Mouse (Mus musculus) brain, embryonic 14.5 days (tissue): ENCODE measurements around the gene Plce1.

Experiments
- CTCF ChIP-seq: fragments of 200-500 bp; IDR thresholded peaks from 2 replicates; pipeline ENCODE4 v1.5.1; 2012; ENCODE audit warnings: inconsistent platforms, mild to moderate bottlenecking, moderate library complexity, borderline replicate concordance; ENCODE audit not compliant: insufficient read depth, insufficient read length; ENCODE audit errors: extremely low read depth
- POLR2A ChIP-seq: fragments of 200-500 bp; IDR thresholded peaks from 2 replicates; pipeline ENCODE4 v1.6.1; 2012; ENCODE audit warnings: mild to moderate bottlenecking, inconsistent platforms, borderline replicate concordance; ENCODE audit not compliant: poor library complexity, insufficient read depth, insufficient read length, severe bottlenecking; ENCODE audit errors: extremely low read depth

DNA sequence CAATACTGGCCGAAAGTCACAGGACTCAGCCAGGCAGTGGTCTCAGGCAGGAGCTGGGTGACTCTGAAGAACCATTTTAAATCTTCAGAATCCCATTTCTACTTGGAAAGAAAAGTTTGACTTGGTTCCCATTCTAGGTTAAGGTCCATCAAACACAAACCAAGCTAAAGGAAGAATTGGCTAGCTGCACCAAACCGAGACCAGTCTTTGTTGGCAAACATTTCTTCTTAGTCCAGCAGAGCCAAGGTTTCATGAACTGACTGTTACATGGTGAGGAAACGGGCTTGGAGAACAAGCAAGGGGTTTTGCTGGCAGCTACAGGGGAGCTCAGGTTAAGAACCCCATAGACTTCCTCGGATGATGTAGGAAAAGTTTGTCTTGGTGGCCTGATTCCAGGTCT, 212.9 kb downstream of the Plce1 start:
- TF ChIP-seq POLR2A (no peak), CTCF (no peak)
